Mouse (Mus musculus) CH12.LX (cell line): ENCODE results near the gene Cxcl12. TPM values are rescaled to one million over a fixed set of nuclear protein-coding genes. Genes with fewer than 3 reads are reported as not detected.

Experiments used
- DNase-seq: peaks from one replicate; pipeline ENCODE4 v3.0.0-alpha.2; 2013; ENCODE audit errors: extremely low read depth
- H3K27ac ChIP-seq: 2 replicates; pipeline ENCODE4 v1.5.1; 2012; ENCODE audit warnings: low read depth, mild to moderate bottlenecking, control low read depth, moderate library complexity; ENCODE audit not compliant: insufficient read depth
- H3K27me3 ChIP-seq: replicated peaks from 2 replicates; pipeline ENCODE3; 2012; ENCODE audit warnings: inconsistent platforms
- H3K36me3 ChIP-seq, 2 experiments: replicated peaks in 1 of 2; 2 replicates each; pipeline versions ENCODE3 to v1.6.1; 2012; ENCODE audit warnings: inconsistent platforms in 1 of 2, low read length in 1 of 2, mild to moderate bottlenecking in 1 of 2, mixed read lengths in 1 of 2, moderate library complexity in 1 of 2; ENCODE audit not compliant: control insufficient read depth in 1 of 2, insufficient read depth in 1 of 2
- H3K4me1 ChIP-seq, 2 experiments: 2 replicates each; pipeline ENCODE4 v1.6.1; 2012; ENCODE audit warnings: inconsistent platforms in 1 of 2, moderate library complexity in 1 of 2; ENCODE audit not compliant: insufficient read depth in 2 of 2, control insufficient read depth in 1 of 2
- H3K4me2 ChIP-seq: 2 replicates; pipeline ENCODE4 v1.6.1; 2012; ENCODE audit warnings: low read depth, mild to moderate bottlenecking, control low read depth; ENCODE audit not compliant: poor library complexity, insufficient read depth, severe bottlenecking
- H3K4me3 ChIP-seq, 3 experiments: fragments of 150-350 bp in 1 of 3; sonication (generic) in 1 of 3; replicated peaks in 1 of 3; 2 replicates each; pipeline versions ENCODE3 to v1.5.1; 2011 to 2012; ENCODE audit warnings: low read depth in 2 of 3, low read length in 2 of 3, mild to moderate bottlenecking in 2 of 3, moderate library complexity in 2 of 3, control low read depth in 1 of 3, improper control_type of control experiment in 1 of 3, inconsistent platforms in 1 of 3, mixed read lengths in 1 of 3; ENCODE audit not compliant: poor library complexity in 1 of 3
- H3K79me2 ChIP-seq: replicated peaks from 2 replicates; pipeline ENCODE4 v1.6.1; 2012; ENCODE audit warnings: mild to moderate bottlenecking, moderate library complexity; ENCODE audit not compliant: control insufficient read depth, poor library complexity, insufficient read depth, severe bottlenecking; ENCODE audit errors: extremely low read depth
- H3K9ac ChIP-seq: 2 replicates; pipeline ENCODE4 v1.6.1; 2012; ENCODE audit warnings: low read depth, mild to moderate bottlenecking, control low read depth, moderate library complexity; ENCODE audit not compliant: insufficient read depth
- H3K9me3 ChIP-seq: replicated peaks from 2 replicates; pipeline ENCODE3; 2012; ENCODE audit warnings: low read length, inconsistent platforms, mixed read lengths
- BHLHE40 ChIP-seq: IDR thresholded peaks from 2 replicates; pipeline ENCODE4 v1.6.1; 2011; ENCODE audit warnings: mild to moderate bottlenecking, low read depth, low read length, improper control_type of control experiment
- CHD1 ChIP-seq: IDR thresholded peaks from 2 replicates; pipeline ENCODE4 v1.6.1; 2012; ENCODE audit warnings: low read depth, low read length, improper control_type of control experiment, inconsistent platforms
- CHD2 ChIP-seq: IDR thresholded peaks from 2 replicates; pipeline ENCODE4 v1.6.1; 2011; ENCODE audit warnings: low read length, improper control_type of control experiment
- EP300 ChIP-seq: IDR thresholded peaks from 2 replicates; pipeline ENCODE4 v1.6.1; 2011; ENCODE audit warnings: low read length, improper control_type of control experiment
- ETS1 ChIP-seq: conservative IDR thresholded peaks from 2 replicates; pipeline ENCODE4 v1.6.1; 2012; ENCODE audit warnings: low read depth, mild to moderate bottlenecking, inconsistent platforms, low read length, improper control_type of control experiment, moderate library complexity
- GABPA ChIP-seq: IDR thresholded peaks from 2 replicates; pipeline ENCODE4 v1.6.1; 2012; ENCODE audit warnings: low read depth, low read length, improper control_type of control experiment, inconsistent platforms; ENCODE audit not compliant: insufficient replicate concordance
- IRF4 ChIP-seq: IDR thresholded peaks from 2 replicates; pipeline ENCODE4 v1.6.1; 2014; ENCODE audit warnings: low read depth, mild to moderate bottlenecking, inconsistent platforms, low read length, improper control_type of control experiment
- MAFK ChIP-seq: IDR thresholded peaks from 2 replicates; pipeline ENCODE4 v1.6.1; 2011; ENCODE audit warnings: low read length, improper control_type of control experiment; ENCODE audit not compliant: insufficient replicate concordance
- MAX ChIP-seq: IDR thresholded peaks from 2 replicates; pipeline ENCODE4 v1.6.1; 2011; ENCODE audit warnings: low read length, improper control_type of control experiment
- MEF2A ChIP-seq: IDR thresholded peaks from 2 replicates; pipeline ENCODE4 v1.6.1; 2014; ENCODE audit warnings: low read depth, mild to moderate bottlenecking, inconsistent platforms, low read length, improper control_type of control experiment, borderline replicate concordance
- MXI1 ChIP-seq: IDR thresholded peaks from 2 replicates; pipeline ENCODE4 v1.6.1; 2011; ENCODE audit warnings: mild to moderate bottlenecking, low read depth, low read length, improper control_type of control experiment
- NELFE ChIP-seq: IDR thresholded peaks from 2 replicates; pipeline ENCODE4 v1.6.1; 2011; ENCODE audit warnings: low read depth, low read length, improper control_type of control experiment
- NRF1 ChIP-seq: IDR thresholded peaks from 2 replicates; pipeline ENCODE4 v1.6.1; 2014; ENCODE audit warnings: low read depth, mild to moderate bottlenecking, inconsistent platforms, low read length, improper control_type of control experiment, moderate library complexity
- POLR2A ChIP-seq: IDR thresholded peaks from 2 replicates; pipeline ENCODE4 v1.6.1; 2011; ENCODE audit warnings: low read depth, mild to moderate bottlenecking, improper control_type of control experiment, low read length
- RCOR1 ChIP-seq: conservative IDR thresholded peaks from 2 replicates; pipeline ENCODE4 v1.6.1; 2012; ENCODE audit warnings: low read depth, mild to moderate bottlenecking, inconsistent platforms, low read length, improper control_type of control experiment
- SIN3A ChIP-seq: IDR thresholded peaks from 2 replicates; pipeline ENCODE4 v1.6.1; 2012; ENCODE audit warnings: low read length, improper control_type of control experiment, inconsistent platforms
- SMC3 ChIP-seq: IDR thresholded peaks from 2 replicates; pipeline ENCODE4 v1.6.1; 2011; ENCODE audit warnings: low read depth, low read length, improper control_type of control experiment
- TBP ChIP-seq: conservative IDR thresholded peaks from 2 replicates; pipeline ENCODE4 v1.6.1; 2011; ENCODE audit warnings: low read depth, low read length, improper control_type of control experiment
- USF2 ChIP-seq: conservative IDR thresholded peaks from 2 replicates; pipeline ENCODE4 v1.6.1; 2011; ENCODE audit warnings: low read depth, low read length, improper control_type of control experiment
- ZKSCAN1 ChIP-seq: IDR thresholded peaks from 2 replicates; pipeline ENCODE4 v1.6.1; 2012; ENCODE audit warnings: low read depth, inconsistent platforms, low read length, improper control_type of control experiment, borderline replicate concordance
- ZNF384 ChIP-seq: IDR thresholded peaks from 2 replicates; pipeline ENCODE4 v1.6.1; 2012; ENCODE audit warnings: low read depth, low read length, improper control_type of control experiment, inconsistent platforms
- dilution Hi-C: fragments of 300-500 bp; cut with MboI; formaldehyde crosslinking; loops from 2 replicates; pipeline ENCODE4 v1.14.3; 2020; ENCODE audit warnings: low sequenced_read_pairs; ENCODE audit not compliant: extremely low pct_unique_long_range_greater_than_20kb, extremely low pct_ligation_motif_present
- in situ Hi-C: fragments of 300-500 bp; cut with MboI; formaldehyde crosslinking; loops from 3 replicates; pipeline ENCODE4 v1.14.3; 2019; ENCODE audit warnings: low sequenced_read_pairs, low pct_ligation_motif_present, low pct_unique_long_range_greater_than_20kb, mixed read lengths
- polyA plus RNA-seq: library from polyadenylated mRNA; unstranded; fragments of >175 nt; gene quantifications from 2 replicates; pipeline ENCODE4 v1.2.1, GENCODE M21; 2012; ENCODE audit warnings: low read depth; ENCODE audit not compliant: insufficient read length
- total RNA-seq, 2 experiments: library from RNA; depleted of rRNA; stranded (reverse); fragments of 300-350 nt in 1 of 2; fragments of >200 nt in 1 of 2; gene quantifications; 2 replicates each; pipeline ENCODE4 v1.2.3; 2012 to 2014

Gene Cxcl12
- total and polyA plus RNA-seq, 3 experiments: not detected

DNA sequence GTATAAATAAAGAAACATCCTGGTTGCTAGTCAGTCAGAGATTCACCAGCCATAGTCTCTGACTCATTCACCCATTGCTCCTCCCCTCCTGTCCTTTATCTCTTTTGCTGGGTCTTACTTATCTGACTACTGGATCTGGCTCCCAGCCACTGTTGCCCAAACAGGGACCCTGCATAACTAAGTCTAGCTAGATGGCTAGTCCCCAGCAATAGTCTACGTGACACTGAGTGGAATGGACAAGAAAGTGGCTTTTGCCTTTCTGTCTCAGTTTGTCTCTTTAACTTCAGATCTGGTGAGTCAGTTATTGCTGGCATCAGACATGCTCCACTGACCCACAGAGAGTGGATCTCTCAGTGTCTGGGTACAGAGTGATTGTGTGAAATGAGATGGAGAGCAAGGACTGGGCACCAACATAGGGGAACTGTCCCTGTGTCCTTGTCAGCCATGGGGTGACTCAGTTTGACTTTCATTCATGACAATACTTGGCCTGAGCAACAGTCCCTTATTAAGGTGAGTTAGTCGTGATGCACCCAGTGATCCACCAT, 34.6 kb downstream of the Cxcl12 start:
- no peak overlapping the region for H3K4me3 ChIP-seq
- no peak for DNase-seq
- no peaks in the 10 kb centered on the region for H3K36me3 ChIP-seq
- no peak overlapping the region for H3K27ac ChIP-seq
- dilution Hi-C loops: no loop called here
- in situ Hi-C loops: no loop called here
- H3K27me3 ChIP-seq: no peaks in the 10 kb centered on the region
- no peaks in the 10 kb centered on the region for H3K79me2 ChIP-seq
- H3K9ac ChIP-seq: no peak overlapping the region
- no peak for TF ChIP-seq POLR2A
- TF ChIP-seq NELFE: no peak
- no peak for TF ChIP-seq BHLHE40
- TF ChIP-seq MXI1: no peak
- no peak for TF ChIP-seq MAFK
- TF ChIP-seq NRF1: no peak
- TF ChIP-seq SIN3A: no peak
- no peak for TF ChIP-seq MAX
- TF ChIP-seq GABPA: no peak
- TF ChIP-seq IRF4: no peak
- TF ChIP-seq TBP: no peak
- TF ChIP-seq CHD2: no peak
- TF ChIP-seq MEF2A: no peak
- TF ChIP-seq ZNF384: no peak
- TF ChIP-seq ZKSCAN1: no peak
- no peak for TF ChIP-seq ETS1
- no peak for TF ChIP-seq USF2
- TF ChIP-seq SMC3: no peak
- no peak overlapping the region for H3K4me2 ChIP-seq
- no peaks in the 10 kb centered on the region for H3K9me3 ChIP-seq
- peaks cover 0 to 32% of the 10 kb centered on the region in 2 experiments; a peak in 2 of 4 replicates for H3K4me1 ChIP-seq

DNA sequence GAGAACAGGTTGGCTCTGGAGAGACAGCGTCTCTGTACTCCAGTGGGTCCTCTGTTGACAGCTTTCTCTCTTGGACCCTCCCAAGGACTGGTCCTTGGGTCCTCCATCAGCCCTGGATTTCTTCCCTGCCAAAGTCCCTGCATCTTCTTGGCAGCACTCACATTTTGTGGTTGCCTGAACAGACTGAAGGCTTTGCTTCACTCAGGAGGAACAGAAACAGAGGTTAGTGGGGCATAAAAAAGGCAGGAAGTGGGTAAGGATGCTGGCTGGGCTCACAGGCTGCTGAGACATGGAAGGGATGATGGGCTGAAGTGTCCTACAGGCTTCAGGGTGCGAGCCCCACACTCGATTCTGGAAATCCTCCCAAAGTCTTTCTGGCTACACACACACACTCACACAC, 35.8 kb downstream of the Cxcl12 start:
- no peak for DNase-seq
- Histone ChIP-seq H3K4me2 (no peak overlapping the region), H3K27me3 (no peaks in the 10 kb centered on the region), H3K27ac (no peak overlapping the region), H3K36me3 (no peaks in the 10 kb centered on the region), H3K79me2 (no peaks in the 10 kb centered on the region), H3K9me3 (no peaks in the 10 kb centered on the region), H3K9ac (no peak overlapping the region), H3K4me1 (peaks cover 0 to 35% of the 10 kb centered on the region in 2 experiments; a peak in 2 of 4 replicates), H3K4me3 (no peak overlapping the region)
- dilution Hi-C loops: no loop called here
- in situ Hi-C loops: no loop called here
- TF ChIP-seq CHD1 (no peak), USF2 (no peak), RCOR1 (no peak), EP300 (0 out of 2 replicates have a peak, but pooled peaks have one; percentile 19), MAFK (no peak), TBP (no peak)
